Mouse (Mus musculus) adrenal gland, postnatal 4 days (tissue): ENCODE data around the gene Golt1a. TPM values are rescaled to one million over a fixed set of nuclear protein-coding genes. Genes with fewer than 3 reads are reported as not detected.
A peak's percentile ranks its signal among the peaks of the same experiment; 100 is the strongest.
"Not testable (repeated sequence)": the region's sequence is repeated elsewhere in the genome, so short reads cannot be mapped to it uniquely, and the experiment has no call there.

ENCODE experiments used
- DNase-seq, 2 experiments: peaks; one replicate each; pipeline ENCODE4 v3.0.0; 2021 to 2022; ENCODE audit warnings: low spot score in 2 of 2, mixed read lengths in 2 of 2
- total RNA-seq, 2 experiments: library from RNA; stranded (reverse); gene quantifications; 2 replicates each; pipeline ENCODE4 v1.2.3; 2021

Golt1a gene
- total RNA-seq, 2 experiments from 2014 or later: 0.76 to 2.0 TPM

- peak in 1 of 2 experiments; percentile 58 for DNase-seq
Observed at GRCm38 (mm10) chr1:133302540-133302939, 7.1 kb upstream of the Golt1a start.

GRCm38 (mm10) chr1:133306842-133307241, 2.8 kb upstream of the Golt1a start:
- peak; percentile 57 to 63 for DNase-seq

GRCm38 (mm10) chr1:133307318-133307717, 2.3 kb upstream of the Golt1a start:
- DNase-seq: peak in 1 of 2 experiments; percentile 29

- DNase-seq: no peak
Observed at GRCm38 (mm10) chr1:133311240-133311639, 1.6 kb downstream of the Golt1a start.

- no peak for DNase-seq
Observed at GRCm38 (mm10) chr1:133311946-133312345, 2.3 kb downstream of the Golt1a start.

GRCm38 (mm10) chr1:133314364-133314763, 4.8 kb downstream of the Golt1a start:
- peak; percentile 36 to 49 for DNase-seq

- DNase-seq: no peak
Observed at GRCm38 (mm10) chr1:133315775-133316174, 6.2 kb downstream of the Golt1a start.

GRCm38 (mm10) chr1:133316577-133316976, 7.0 kb downstream of the Golt1a start:
- no peak for DNase-seq

- DNase-seq: no peak
Observed at GRCm38 (mm10) chr1:133317149-133317548, 7.5 kb downstream of the Golt1a start.

GRCm38 (mm10) chr1:133321267-133321925, 11.8 kb downstream of the Golt1a start, which contains the start of gene Kiss1:
TSS of gene Kiss1 (plus strand) at chr1:133321875.
- DNase-seq: no peak

GRCm38 (mm10) chr1:133323333-133323732, 13.7 kb downstream of the Golt1a start:
- DNase-seq: no peak

GRCm38 (mm10) chr1:133325951-133326350, 16.4 kb downstream of the Golt1a start:
- no peak for DNase-seq

GRCm38 (mm10) chr1:133327094-133327493, 17.5 kb downstream of the Golt1a start:
- DNase-seq: no peak

GRCm38 (mm10) chr1:133328299-133328795, 18.7 kb downstream of the Golt1a start:
- DNase-seq: no peak

GRCm38 (mm10) chr1:133328896-133329637, 19.5 kb downstream of the Golt1a start:
- DNase-seq: no peak

- no peak for DNase-seq
Observed at GRCm38 (mm10) chr1:133329638-133329964, 20.0 kb downstream of the Golt1a start.

- DNase-seq: no peak
Observed at GRCm38 (mm10) chr1:133331142-133331541, 21.5 kb downstream of the Golt1a start.

- DNase-seq: no peak
Observed at GRCm38 (mm10) chr1:133332656-133333430, 23.2 kb downstream of the Golt1a start.

- DNase-seq: no peak
Observed at GRCm38 (mm10) chr1:133333937-133334336, 24.3 kb downstream of the Golt1a start.

- DNase-seq: not testable (repeated sequence)
Observed at GRCm38 (mm10) chr1:133340403-133340802, 30.8 kb downstream of the Golt1a start.

GRCm38 (mm10) chr1:133344357-133344756, 34.8 kb downstream of the Golt1a start:
- no peak for DNase-seq

GRCm38 (mm10) chr1:133346531-133346930, 36.9 kb downstream of the Golt1a start:
- DNase-seq: no peak
